Mouse (Mus musculus) brain, embryonic 14.5 days (tissue): ENCODE results near the gene Rab1b.

ENCODE experiments used
- CTCF ChIP-seq: fragments of 200-500 bp; IDR thresholded peaks from 2 replicates; pipeline ENCODE4 v1.5.1; 2012; ENCODE audit warnings: inconsistent platforms, mild to moderate bottlenecking, moderate library complexity, borderline replicate concordance; ENCODE audit not compliant: insufficient read depth, insufficient read length; ENCODE audit errors: extremely low read depth
- POLR2A ChIP-seq: fragments of 200-500 bp; IDR thresholded peaks from 2 replicates; pipeline ENCODE4 v1.6.1; 2012; ENCODE audit warnings: mild to moderate bottlenecking, inconsistent platforms, borderline replicate concordance; ENCODE audit not compliant: poor library complexity, insufficient read depth, insufficient read length, severe bottlenecking; ENCODE audit errors: extremely low read depth

DNA sequence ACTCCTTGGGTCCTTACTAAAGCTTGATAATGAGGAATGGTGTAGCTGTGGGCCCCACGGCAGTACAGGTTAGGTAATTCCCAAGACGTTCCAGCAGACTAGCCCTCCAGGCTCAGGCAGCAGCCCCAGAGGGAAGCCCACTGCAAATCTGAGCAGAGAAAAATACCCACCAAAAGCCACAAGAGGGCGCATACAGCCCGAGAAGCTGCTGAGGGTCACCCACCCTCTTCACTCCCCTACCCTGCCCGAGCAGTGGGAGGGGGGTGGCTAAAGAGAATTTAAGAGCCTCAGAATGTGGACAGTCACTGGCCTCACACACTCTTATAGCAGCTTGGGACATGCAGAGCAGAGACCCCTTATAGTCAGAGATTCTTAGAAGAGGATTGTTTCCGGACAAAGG, 50.6 kb downstream of the Rab1b start:
- no peak for TF ChIP-seq POLR2A
- TF ChIP-seq CTCF: peak; percentile 93
